Mouse (Mus musculus) urinary bladder, postnatal 25 days (tissue): ENCODE measurements at regions not wholly inside any gene's neighbourhood (a gene's known extent, or its start where the extent isn't known, plus 50 kb on each side); places are given as distances from the start of the nearest gene placed in this dataset.

Experiments
- DNase-seq: peaks from one replicate; pipeline ENCODE4 v3.0.0; 2022; ENCODE audit warnings: low spot score

- no peak for DNase-seq
Measured at GRCm38 (mm10) chrX:166971721-166972120, 237.4 kb downstream of the Tmsb4x start.

DNA sequence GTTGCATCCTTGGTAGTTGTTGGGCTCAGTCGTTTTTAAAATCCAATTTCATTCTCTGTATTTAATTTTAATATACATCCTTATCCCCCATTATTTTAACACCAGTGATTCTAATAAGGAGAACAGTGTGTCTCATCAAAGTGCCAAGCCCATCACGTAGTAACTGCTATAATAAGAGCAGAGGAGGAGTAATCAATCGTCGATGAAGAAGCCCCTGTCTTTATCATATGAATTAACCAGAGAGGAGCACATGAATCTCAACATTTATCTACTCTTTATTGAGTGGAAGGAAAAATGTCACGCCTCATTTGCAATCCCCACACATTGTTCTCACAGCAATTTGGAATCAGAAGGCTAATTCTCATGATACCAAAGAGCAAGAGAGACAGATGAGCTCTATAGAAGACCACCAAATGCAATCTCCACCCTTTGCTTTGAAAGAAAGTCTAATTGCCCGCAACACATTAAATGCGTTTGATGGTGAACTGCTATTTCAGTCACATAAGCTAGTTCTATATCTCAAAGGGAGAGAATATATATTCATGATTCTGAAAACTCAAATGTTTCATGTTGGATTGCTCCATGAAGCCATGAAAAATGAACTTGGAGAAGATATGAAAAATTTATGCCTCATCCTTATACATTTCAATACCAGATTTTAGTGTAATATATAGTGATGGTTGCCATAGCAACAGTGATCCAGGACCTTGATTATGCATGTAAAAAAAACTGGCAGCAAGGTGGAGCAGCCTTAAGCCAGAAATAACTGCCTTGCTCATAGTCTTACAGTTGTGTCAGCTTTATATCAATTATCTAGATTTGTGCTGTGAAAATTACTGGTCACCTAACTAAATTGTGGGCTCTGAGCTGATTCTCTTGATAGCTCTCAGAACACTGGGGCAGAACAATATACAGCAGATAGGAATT lies 244.2 kb downstream of the Tmsb4x start:
- no peak for DNase-seq

GRCm38 (mm10) chrX:166952528-166953189 lies 256.5 kb downstream of the Tmsb4x start:
- DNase-seq, result no peak

GRCm38 (mm10) chrX:166951011-166951410 lies 258.1 kb downstream of the Tmsb4x start:
- no peak for DNase-seq

- DNase-seq, result no peak
Measured at GRCm38 (mm10) chrX:166945915-166946314, 263.2 kb downstream of the Tmsb4x start.

DNA sequence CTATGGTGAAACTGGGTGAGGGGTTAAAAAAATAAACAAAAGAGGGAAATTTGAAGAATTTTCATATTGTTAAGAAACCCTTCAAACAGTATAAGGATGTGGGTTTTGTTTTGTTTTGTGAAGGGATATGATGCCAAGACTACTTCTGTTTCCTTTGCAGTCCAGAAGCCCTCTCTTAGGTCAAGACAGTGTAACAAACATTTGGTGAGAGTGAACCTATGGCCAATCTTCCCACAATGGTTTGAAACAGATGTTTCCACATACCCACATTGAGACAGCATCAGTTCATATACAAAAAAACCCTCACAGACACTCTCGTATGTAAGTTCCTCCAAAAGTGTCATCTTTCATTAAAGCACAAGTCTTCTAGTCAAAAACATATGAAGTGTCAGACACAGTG lies 263.6 kb downstream of the Tmsb4x start:
- DNase-seq, result no peak

- DNase-seq, result no peak
Measured at GRCm38 (mm10) chrX:166933766-166934165, 275.3 kb downstream of the Tmsb4x start.

- DNase-seq, result no peak
Measured at GRCm38 (mm10) chrX:166932472-166932871, 276.6 kb downstream of the Tmsb4x start.

GRCm38 (mm10) chrX:166931048-166931447 lies 278.1 kb downstream of the Tmsb4x start:
- DNase-seq, result no peak

- DNase-seq, result no peak
Measured at GRCm38 (mm10) chrX:166929716-166930420, 279.2 kb downstream of the Tmsb4x start.

DNA sequence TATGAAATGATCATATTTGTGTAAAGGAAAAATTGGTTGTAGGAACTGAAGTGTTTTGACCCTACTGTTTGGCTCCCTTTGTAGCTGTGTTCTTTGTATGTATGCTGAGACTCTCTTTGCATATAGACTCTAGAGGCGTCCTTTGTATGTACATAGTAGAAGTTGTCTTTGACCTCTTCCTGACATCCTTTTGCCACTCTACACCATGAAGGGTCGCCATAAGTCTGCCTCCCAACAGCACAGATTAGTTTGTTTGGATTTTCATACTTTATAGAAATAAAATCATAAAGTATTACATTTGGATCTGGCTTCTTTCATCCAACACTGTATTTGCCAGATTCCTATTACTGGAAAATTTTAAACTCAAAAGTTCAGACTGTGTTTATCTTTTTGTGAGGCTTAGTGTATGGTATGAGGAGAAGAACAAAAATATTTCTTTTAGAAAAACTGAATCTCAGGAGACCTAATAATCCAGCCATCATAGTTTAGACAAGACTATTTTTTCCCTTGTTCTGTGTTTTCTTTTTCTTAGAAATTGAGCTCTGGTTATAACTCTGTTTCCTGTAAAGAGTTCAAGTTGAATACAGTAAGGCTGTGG lies 293.7 kb downstream of the Tmsb4x start:
- DNase-seq, result no peak

GRCm38 (mm10) chrX:166906602-166907001 lies 302.5 kb downstream of the Tmsb4x start:
- no peak for DNase-seq

- DNase-seq, result no peak
Measured at GRCm38 (mm10) chrX:166900761-166901160, 308.4 kb downstream of the Tmsb4x start.

DNA sequence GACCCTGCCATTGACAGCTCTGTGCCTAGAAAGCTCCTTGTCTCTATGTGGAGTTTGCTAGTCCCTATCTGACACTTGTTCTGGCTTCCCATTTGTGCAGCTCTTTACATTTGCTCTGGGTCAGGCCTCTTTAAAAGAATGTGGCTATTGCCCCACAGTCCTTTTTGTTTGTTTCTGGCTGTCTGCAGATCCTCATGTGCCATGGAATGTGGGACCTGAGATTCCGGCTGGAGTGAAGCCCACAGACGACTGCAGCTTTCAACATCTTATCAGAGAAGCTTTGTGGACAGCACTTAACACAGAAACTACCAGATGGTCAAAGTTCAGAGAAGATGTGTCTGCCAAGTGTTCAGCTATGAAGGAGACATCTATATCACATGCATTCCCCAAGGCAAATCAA lies 309.7 kb upstream of the Egfl6 start:
- DNase-seq, result no peak

DNA sequence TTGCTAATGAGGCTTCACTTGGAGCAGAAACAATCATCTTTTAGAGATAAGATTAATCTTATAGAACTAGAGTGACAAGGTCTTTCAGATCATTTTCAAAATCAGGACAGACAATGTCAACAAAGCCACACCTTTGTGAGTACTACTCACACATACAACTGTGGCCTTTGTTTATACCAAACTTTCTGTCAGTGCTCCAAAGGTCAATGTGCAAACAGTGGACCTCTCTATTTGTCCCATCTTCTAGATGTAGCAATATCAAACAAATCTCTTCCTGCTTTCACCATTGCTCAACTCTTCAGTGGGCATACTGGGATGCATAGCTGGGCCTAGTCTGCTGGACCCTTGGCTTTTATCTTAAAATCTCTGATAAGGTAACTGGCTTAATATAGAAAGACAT lies 300.9 kb upstream of the Egfl6 start:
- no peak for DNase-seq

DNA sequence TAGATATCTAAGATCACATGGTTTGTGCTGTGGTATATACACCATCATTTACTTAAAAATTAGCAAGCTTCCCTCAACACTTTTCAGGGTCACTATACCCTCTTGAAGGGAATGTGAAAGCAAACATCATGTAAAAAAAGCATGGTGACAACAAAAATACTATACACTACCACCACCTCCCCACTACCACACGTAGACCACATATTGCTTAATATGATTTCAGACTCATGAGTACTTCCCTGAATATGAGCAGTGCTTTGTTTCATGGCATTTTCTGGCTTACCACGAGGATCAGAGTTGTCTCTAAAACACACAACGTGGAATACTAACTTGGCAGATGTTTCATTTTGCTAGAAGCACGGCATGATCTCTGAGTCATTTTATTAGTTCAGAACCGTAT lies 284.0 kb upstream of the Egfl6 start:
- DNase-seq, result no peak

- no peak for DNase-seq
Measured at GRCm38 (mm10) chrX:166867692-166868091, 282.2 kb upstream of the Egfl6 start.
